Mouse (Mus musculus) limb, embryonic 10.5 days (tissue): Measurements from ENCODE around the gene Hmg20a. TPM values are rescaled to one million over a fixed set of nuclear protein-coding genes. Genes with fewer than 3 reads are reported as not detected.

Experiments used
- DNase-seq: peaks from one replicate; pipeline ENCODE4 v3.0.0-alpha.2; 2017; ENCODE audit warnings: low spot score
- H3K27ac ChIP-seq: fragments of 300-500 bp; sonication (generic); 2 replicates; pipeline ENCODE4 v1.5.1; 2016; ENCODE audit warnings: mild to moderate bottlenecking
- H3K27me3 ChIP-seq: fragments of 300-500 bp; sonication (generic); 2 replicates; pipeline ENCODE4 v1.6.1; 2016; ENCODE audit warnings: low read depth, mild to moderate bottlenecking; ENCODE audit not compliant: poor library complexity, severe bottlenecking
- H3K36me3 ChIP-seq: fragments of 300-500 bp; sonication (generic); 2 replicates; pipeline ENCODE4 v1.6.1; 2016; ENCODE audit warnings: mild to moderate bottlenecking, moderate library complexity
- H3K4me1 ChIP-seq: fragments of 300-500 bp; sonication (generic); 2 replicates; pipeline ENCODE4 v1.6.1; 2016
- H3K4me3 ChIP-seq: fragments of 300-500 bp; sonication (generic); 2 replicates; pipeline ENCODE4 v1.5.1; 2016; ENCODE audit warnings: mild to moderate bottlenecking, moderate library complexity
- H3K9me3 ChIP-seq: fragments of 300-500 bp; sonication (generic); replicated peaks from 2 replicates; pipeline ENCODE4 v1.6.1; 2016; ENCODE audit warnings: mild to moderate bottlenecking
- WGBS: fragments of 180-500 bp; shearing (Covaris S2); methylation state at CpG from one replicate; pipeline ENCODE4 v1.1.7; 2016; 5-methylcytosine and 5-hydroxymethylcytosine counted together
- polyA plus RNA-seq: library from polyadenylated mRNA; unstranded; fragments of >200 nt; fragmentation: Nextera tagmentation; extraction: Ambion mirVana; gene quantifications from 2 replicates; pipeline ENCODE4 v1.2.1, GENCODE M21; 2016

Hmg20a gene
- polyA plus RNA-seq, 1 experiment from 2014 or later, result 67.5 TPM

GRCm38 (mm10) chr9:56503621-56504500 lies 85.5 kb downstream of the Hmg20a start:
- H3K4me1 ChIP-seq, result peaks cover 48% of the 10 kb centered on the region
- no peak overlapping the region for H3K27ac ChIP-seq
- peaks cover 6% of the 10 kb centered on the region; the same call in 1 of the 2 replicates for H3K27me3 ChIP-seq
- H3K4me3 ChIP-seq, result no peak overlapping the region
- no peak for DNase-seq
- no peaks in the 10 kb centered on the region for H3K36me3 ChIP-seq
- WGBS, result 68% methylated on average over 7 of the region's 7 CpGs
- no peaks in the 10 kb centered on the region for H3K9me3 ChIP-seq

GRCm38 (mm10) chr9:56504511-56504910 lies 86.1 kb downstream of the Hmg20a start:
- H3K4me1 ChIP-seq, result peaks cover 48% of the 10 kb centered on the region
- H3K27ac ChIP-seq, result no peak overlapping the region
- no peak for DNase-seq

GRCm38 (mm10) chr9:56505083-56505792 lies 86.8 kb downstream of the Hmg20a start:
- H3K4me1 ChIP-seq, result peaks cover 48% of the 10 kb centered on the region
- H3K36me3 ChIP-seq, result no peaks in the 10 kb centered on the region
- WGBS, result 55% methylated on average over 9 of the region's 9 CpGs
- H3K27me3 ChIP-seq, result peaks cover 11% of the 10 kb centered on the region; the same call in 1 of the 2 replicates
- peak overlapping the region; percentile 94; the same call in 1 of the 2 replicates for H3K27ac ChIP-seq
- no peak for DNase-seq
- no peaks in the 10 kb centered on the region for H3K9me3 ChIP-seq
- peak overlapping the region; percentile 56 for H3K4me3 ChIP-seq

More at GRCm38 (mm10) chr9:56504511-56504910, 86.1 kb downstream of the Hmg20a start:
- Histone ChIP-seq H3K9me3 (no peaks in the 10 kb centered on the region), H3K4me3 (no peak overlapping the region), H3K27me3 (peaks cover 11% of the 10 kb centered on the region; the same call in 1 of the 2 replicates), H3K36me3 (no peaks in the 10 kb centered on the region)
- WGBS, result 47% methylated on average over 5 of the region's 5 CpGs

GRCm38 (mm10) chr9:56505793-56506755 lies 87.7 kb downstream of the Hmg20a start:
- H3K4me1 ChIP-seq, result peaks cover 47% of the 10 kb centered on the region
- 2% methylated on average over 31 of the region's 31 CpGs for whole genome bisulfite sequencing

GRCm38 (mm10) chr9:56506931-56507681 lies 88.7 kb downstream of the Hmg20a start:
- peaks cover 15% of the 10 kb centered on the region; the same call in 1 of the 2 replicates for H3K27me3 ChIP-seq
- H3K4me3 ChIP-seq, result peak overlapping the region; percentile 56
- peaks cover 41% of the 10 kb centered on the region for H3K4me1 ChIP-seq
- peak overlapping the region; percentile 94 for H3K27ac ChIP-seq
- 15% methylated on average over 25 of the region's 25 CpGs for WGBS
- peak; percentile 53 for DNase-seq
- H3K9me3 ChIP-seq, result no peaks in the 10 kb centered on the region
- H3K36me3 ChIP-seq, result no peaks in the 10 kb centered on the region

More at GRCm38 (mm10) chr9:56505793-56506755, 87.7 kb downstream of the Hmg20a start:
- Histone ChIP-seq H3K36me3 (no peaks in the 10 kb centered on the region), H3K27ac (peak overlapping the region; percentile 94), H3K27me3 (peaks cover 15% of the 10 kb centered on the region; the same call in 1 of the 2 replicates), H3K9me3 (no peaks in the 10 kb centered on the region), H3K4me3 (peak overlapping the region; percentile 56)
- peak; percentile 98 for DNase-seq

- Histone ChIP-seq H3K27ac (peak overlapping the region; percentile 94; the same call in 1 of the 2 replicates), H3K27me3 (peaks cover 15% of the 10 kb centered on the region; the same call in 1 of the 2 replicates), H3K36me3 (no peaks in the 10 kb centered on the region), H3K9me3 (no peaks in the 10 kb centered on the region), H3K4me3 (peak overlapping the region; percentile 56), H3K4me1 (peaks cover 41% of the 10 kb centered on the region)
- no peak for DNase-seq
- WGBS, result 61% methylated on average over 4 of the region's 4 CpGs
These were observed 89.3 kb downstream of the Hmg20a start for GRCm38 (mm10) chr9:56507682-56508061.

- DNase-seq, result no peak
- Histone ChIP-seq H3K4me1 (peaks cover 41% of the 10 kb centered on the region), H3K36me3 (no peaks in the 10 kb centered on the region), H3K9me3 (no peaks in the 10 kb centered on the region), H3K4me3 (no peak overlapping the region), H3K27me3 (peaks cover 15% of the 10 kb centered on the region; the same call in 1 of the 2 replicates), H3K27ac (no peak overlapping the region)
- 78% methylated on average over 11 of the region's 11 CpGs for WGBS
These were observed 90.5 kb downstream of the Hmg20a start for GRCm38 (mm10) chr9:56508835-56509451.

- no peaks in the 10 kb centered on the region for H3K9me3 ChIP-seq
- WGBS, result 88% methylated on average over 2 of the region's 2 CpGs
These were observed 91.9 kb downstream of the Hmg20a start for GRCm38 (mm10) chr9:56510281-56510680.

GRCm38 (mm10) chr9:56512486-56512885 lies 94.1 kb downstream of the Hmg20a start:
- no peaks in the 10 kb centered on the region for H3K9me3 ChIP-seq
- peaks cover 15% of the 10 kb centered on the region; the same call in 1 of the 2 replicates for H3K27me3 ChIP-seq
- H3K4me1 ChIP-seq, result peaks cover 23% of the 10 kb centered on the region
- no peak overlapping the region for H3K4me3 ChIP-seq
- H3K36me3 ChIP-seq, result no peaks in the 10 kb centered on the region
- no peak for DNase-seq
- H3K27ac ChIP-seq, result no peak overlapping the region
- 88% methylated on average over 4 of the region's 4 CpGs for WGBS

More at GRCm38 (mm10) chr9:56510281-56510680, 91.9 kb downstream of the Hmg20a start:
- H3K4me3 ChIP-seq, result no peak overlapping the region
- DNase-seq, result no peak
- H3K27me3 ChIP-seq, result peaks cover 15% of the 10 kb centered on the region; the same call in 1 of the 2 replicates
- peaks cover 31% of the 10 kb centered on the region for H3K4me1 ChIP-seq
- H3K27ac ChIP-seq, result no peak overlapping the region; the same call in 1 of the 2 replicates
- no peaks in the 10 kb centered on the region for H3K36me3 ChIP-seq

GRCm38 (mm10) chr9:56515110-56515509 lies 96.7 kb downstream of the Hmg20a start:
- Histone ChIP-seq H3K27ac (no peak overlapping the region), H3K4me1 (peaks cover 18% of the 10 kb centered on the region), H3K4me3 (no peak overlapping the region), H3K9me3 (no peaks in the 10 kb centered on the region), H3K36me3 (no peaks in the 10 kb centered on the region), H3K27me3 (peaks cover 3% of the 10 kb centered on the region; the same call in 1 of the 2 replicates)
- 84% methylated on average over 5 of the region's 5 CpGs for WGBS
- no peak for DNase-seq

GRCm38 (mm10) chr9:56516219-56516618 lies 97.8 kb downstream of the Hmg20a start:
- no peak overlapping the region for H3K4me3 ChIP-seq
- H3K36me3 ChIP-seq, result no peaks in the 10 kb centered on the region
- 60% methylated on average over 3 of the region's 3 CpGs for WGBS
- H3K4me1 ChIP-seq, result peaks cover 18% of the 10 kb centered on the region
- H3K27me3 ChIP-seq, result no peaks in the 10 kb centered on the region
- no peaks in the 10 kb centered on the region for H3K9me3 ChIP-seq
- no peak for DNase-seq
- H3K27ac ChIP-seq, result peak overlapping the region; percentile 36; the same call in 1 of the 2 replicates
